Comparison of ENCODE assay signal across 22 mouse cellular contexts in genomic region chr14:48130021-48130420, GRCm38 (mm10). TPM values are rescaled to one million over a fixed set of nuclear protein-coding genes. Genes with fewer than 3 reads are reported as not detected.
DNase-seq lines count a peak whose midpoint lies in the region; ATAC-seq and TF ChIP-seq lines count a peak whose summit lies in the region.
"Had no signal": no experiment of that assay in that cellular context is flagged by ENCODE, and none has a peak within 500 bp of the region (broad histone marks: within the 10 kb centered on the region; RNA-seq: fewer than 3 reads in every experiment).

No protein-coding gene starts in this region.

- H3K27me3 ChIP-seq in heart, embryonic 13.5 days (replicated peaks) = peaks cover 52% of the 10 kb centered on the region
- no peaks in the 10 kb centered on the region for H3K27me3 ChIP-seq in kidney, adult 2 months (replicated peaks; ENCODE audit: control insufficient read depth, insufficient read depth, low read length)
- H3K27me3 ChIP-seq: intestine, embryonic 15.5 days had no signal

- H3K9ac ChIP-seq in heart, embryonic 13.5 days = no peak overlapping the region
- H3K9ac ChIP-seq: forebrain, embryonic 13.5 days; forebrain, postnatal 0 days; hindbrain, embryonic 13.5 days; intestine, embryonic 15.5 days had no signal

- no peak for TF ChIP-seq POLR2A in kidney, adult 2 months (IDR thresholded peaks at IDR 0.05; ENCODE audit: low read depth, low read length)

- no peaks in the 10 kb centered on the region for H3K36me3 ChIP-seq in heart, embryonic 13.5 days
- H3K36me3 ChIP-seq in kidney, adult 2 months (ENCODE audit: control insufficient read depth, insufficient read depth, low read length) = no peaks in the 10 kb centered on the region
- H3K36me3 ChIP-seq in macrophage (ENCODE audit: inconsistent target) = no peaks in the 10 kb centered on the region
- H3K36me3 ChIP-seq: G1E; hindbrain, embryonic 13.5 days; intestine, embryonic 15.5 days had no signal

- WGBS in heart, embryonic 13.5 days = 73% methylated on average over 6 of the region's 6 CpGs
- 75% methylated on average over 6 of the region's 6 CpGs for WGBS in kidney, adult 2 months
- WGBS in macrophage (ENCODE audit: missing documents) = 58% methylated on average over 6 of the region's 6 CpGs

- H3K9me3 ChIP-seq in heart, embryonic 13.5 days = no peaks in the 10 kb centered on the region
- H3K9me3 ChIP-seq: embryonic facial prominence, embryonic 10.5 days; forebrain, embryonic 13.5 days; G1E; hindbrain, embryonic 13.5 days; intestine, embryonic 15.5 days had no signal

- peaks cover 70% of the 10 kb centered on the region; the same call in 1 of the 2 replicates for H3K79me2 ChIP-seq in macrophage (ENCODE audit: inconsistent target)

- TF ChIP-seq CTCF in gastrocnemius, adult 2 months (IDR thresholded peaks at IDR 0.05) = no peak
- TF ChIP-seq CTCF in kidney, adult 2 months (conservative IDR thresholded peaks at IDR 0.05; ENCODE audit: insufficient read depth, insufficient read length, low read depth, low read length) = no peak

- intact Hi-C loops in gastrocnemius, adult 2 months (cut with DNase I) = no loop called here
- intact Hi-C loops in heart, postnatal 25 days (cut with DNase I) = loop anchor here (5.0 to 10.0 kb wide), 2 partner anchors 67 to 325 kb away; no protein-coding TSS in a partner anchor

- H3K4me1 ChIP-seq in heart, embryonic 13.5 days = peaks cover 41% of the 10 kb centered on the region
- peaks cover 60% of the 10 kb centered on the region for H3K4me1 ChIP-seq in kidney, adult 2 months (ENCODE audit: control insufficient read depth, insufficient read depth, low read length)

- H3K27ac ChIP-seq in gastrocnemius, adult 2 months = peak overlapping the region; percentile 78
- 0 out of 2 replicates have a peak overlapping the region, but pooled peaks have one; percentile 32 for H3K27ac ChIP-seq in heart, embryonic 13.5 days (replicated peaks)
- peak overlapping the region; percentile 46; the same call in 1 of the 2 replicates for H3K27ac ChIP-seq in kidney, adult 2 months (ENCODE audit: insufficient read depth, low read depth, low read length)
- H3K27ac ChIP-seq in macrophage = peak overlapping the region; percentile 92; the same call in 1 of the 2 replicates
- H3K27ac ChIP-seq: forebrain, embryonic 13.5 days; intestine, embryonic 15.5 days had no signal

- no peak overlapping the region for H3K4me3 ChIP-seq in gastrocnemius, adult 2 months
- no peak overlapping the region for H3K4me3 ChIP-seq in heart, embryonic 13.5 days
- H3K4me3 ChIP-seq in kidney, adult 2 months (ENCODE audit: insufficient read depth, low read depth, low read length) = no peak overlapping the region
- no peak overlapping the region for H3K4me3 ChIP-seq in macrophage (ENCODE audit: inconsistent target)
- H3K4me3 ChIP-seq: embryonic facial prominence, embryonic 10.5 days; forebrain, embryonic 13.5 days; hindbrain, embryonic 13.5 days; intestine, embryonic 15.5 days had no signal

- H3K4me2 ChIP-seq in heart, embryonic 13.5 days = no peak overlapping the region
- H3K4me2 ChIP-seq: forebrain, embryonic 13.5 days; hindbrain, embryonic 13.5 days; intestine, embryonic 15.5 days had no signal

- no peak for ATAC-seq in heart, embryonic 13.5 days (ENCODE audit: extremely low read depth, insufficient number of reproducible peaks, low FRiP score, low TSS enrichment)
- ATAC-seq: CD4-positive, CD25-positive, alpha-beta regulatory T cell, adult 4 months; forebrain, embryonic 13.5 days; intestine, embryonic 15.5 days had no signal

- no peak for DNase-seq in gastrocnemius, adult 2 months
- no peak for DNase-seq in gastrocnemius, postnatal 4 days (ENCODE audit: low spot score in 2 of 2)
- no peak for DNase-seq in heart, postnatal 25 days (ENCODE audit: low spot score)
- no peak for DNase-seq in kidney, adult 2 months
- no peak for DNase-seq in kidney, postnatal 14 days
- DNase-seq in cerebellum, postnatal 36 days = no peak
- DNase-seq: adrenal gland, adult 8-10 months; adrenal gland, postnatal 36 days; B cell, adult 2 months; cerebellum, adult 18-20 months; cerebellum, adult 9-11 months; forebrain, postnatal 0 days; gastrocnemius, postnatal 36 days; kidney, adult 18-20 months had no signal

RNA-seq across cellular contexts. Expression of gene Peli2, which starts 9.4 kb away (rescaled TPM):
- 10 to 100 TPM; 15.0 to 17.6 TPM for total RNA-seq in gastrocnemius, adult 2 months (2021)
- total RNA-seq in gastrocnemius, postnatal 4 days (2021) = 10 to 100 TPM; 24.1 to 25.1 TPM
- 2.9 and 3.7 TPM in 2 replicates for polyA plus RNA-seq in heart, embryonic 13.5 days (2015; fragmentation: Nextera tagmentation; extraction: Ambion mirVana)
- 10 to 100 TPM; 13.5 to 13.9 TPM for total RNA-seq in heart, postnatal 25 days (2021)
- polyA plus RNA-seq in kidney, adult 2 months (2012; rRNA removed) = 31.7 and 37.6 TPM in 2 replicates
- 10 to 100 TPM in 22 of 26 experiments, 1 to 10 TPM in 4; 3.4 to 48.9 (median 23.6) TPM for total RNA-seq in macrophage (2018; cell fraction: chromatin; rRNA removed)
- total RNA-seq in macrophage (2018; cell fraction: cytosol; rRNA removed) = 10 to 100 TPM in 13 of 26 experiments, 1 to 10 TPM in 13; 4.3 to 27.0 (median 11.3) TPM
- total RNA-seq in macrophage (2018; cell fraction: nucleus; rRNA removed) = 10 to 100 TPM in 20 of 26 experiments, 1 to 10 TPM in 6; 3.3 to 48.1 (median 15.8) TPM
- polyA plus RNA-seq in macrophage (2018) = 3.4 to 18.7 TPM (median 11.0 TPM) in 3 replicates
- polyA plus RNA-seq: G1E had no signal

Comparison
In these comparisons a context has a peak if more than half of its experiments do, and no peak if none do; other contexts are left out.
1. H3K27ac ChIP-seq: peak in every context shown above with its lines; median percentile 92 in macrophage; 78 in gastrocnemius, adult 2 months; 46 in kidney, adult 2 months; 32 in heart, embryonic 13.5 days.